Mouse (Mus musculus) olfactory bulb, adult 2 months (tissue): Measurements from ENCODE around the gene Med10. TPM values are rescaled to one million over a fixed set of nuclear protein-coding genes. Genes with fewer than 3 reads are reported as not detected.

ENCODE experiments used
- H3K27ac ChIP-seq: fragments of 200-500 bp; 2 replicates; pipeline ENCODE4 v1.5.1; 2012; ENCODE audit warnings: low read depth, low read length; ENCODE audit not compliant: insufficient read depth
- H3K4me1 ChIP-seq: fragments of 200-500 bp; 2 replicates; pipeline ENCODE4 v1.6.1; 2012; ENCODE audit warnings: low read length; ENCODE audit not compliant: control insufficient read depth, insufficient read depth
- H3K4me3 ChIP-seq: fragments of 200-500 bp; 2 replicates; pipeline ENCODE4 v1.5.1; 2012; ENCODE audit warnings: mild to moderate bottlenecking, low read depth, low read length, moderate library complexity; ENCODE audit not compliant: insufficient read depth
- CTCF ChIP-seq: fragments of 200-500 bp; IDR thresholded peaks from 2 replicates; pipeline ENCODE4 v1.5.1; 2012; ENCODE audit warnings: low read depth, mild to moderate bottlenecking, low read length, moderate library complexity; ENCODE audit not compliant: insufficient read depth
- POLR2A ChIP-seq: fragments of 200-500 bp; IDR thresholded peaks from 2 replicates; pipeline ENCODE4 v1.6.1; 2012; ENCODE audit warnings: mild to moderate bottlenecking, low read depth, low read length, moderate library complexity; ENCODE audit not compliant: insufficient read depth
- WGBS: fragments of 180-500 bp; shearing (Covaris S2); methylation state at CpG from one replicate; pipeline ENCODE4 v1.1.7; 2018; 5-methylcytosine and 5-hydroxymethylcytosine counted together
- polyA plus RNA-seq: library from polyadenylated mRNA; stranded (reverse); fragments of >200 nt; gene quantifications from 2 replicates; pipeline ENCODE4 v1.2.4, GENCODE M21; 2012; ENCODE audit warnings: low replicate concordance; ENCODE audit not compliant: missing spikeins, insufficient read depth, insufficient read length

Med10 gene
- polyA plus RNA-seq, 1 experiment = not detected

DNA sequence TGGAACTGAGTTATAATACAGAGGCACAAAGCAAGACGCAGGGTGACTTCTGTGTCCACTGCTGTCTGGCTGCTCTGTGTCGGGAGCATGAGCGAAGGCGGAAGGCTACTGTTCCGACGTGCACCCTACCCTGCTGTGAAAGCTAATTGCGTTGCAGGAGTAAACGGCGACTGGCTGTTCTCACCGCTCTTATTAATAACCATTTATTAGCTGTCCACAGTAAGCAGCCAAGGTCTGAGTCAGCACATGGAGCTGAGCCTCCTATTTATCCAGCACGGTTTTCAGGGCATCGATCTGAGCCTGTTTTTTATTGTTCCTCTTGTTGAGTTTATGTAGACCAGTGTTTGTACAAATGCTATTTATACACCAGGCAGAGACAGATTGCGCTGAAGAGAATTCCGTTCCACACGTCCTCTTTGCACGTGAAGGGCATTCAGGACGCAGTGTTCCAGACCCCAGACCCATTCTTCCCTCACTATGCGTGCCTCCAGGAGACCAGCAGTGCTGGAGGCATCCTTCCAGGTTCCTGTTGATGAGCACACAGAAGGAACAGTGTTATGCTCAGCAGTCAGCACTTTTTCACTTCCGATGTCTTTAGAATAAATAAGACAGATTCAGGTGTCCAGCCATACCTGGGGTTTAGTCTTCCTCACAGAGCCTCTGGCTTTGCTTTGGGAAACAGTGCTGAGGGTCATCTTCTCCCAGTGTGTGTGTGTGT, 21.9 kb downstream of the Med10 start:
- Histone ChIP-seq H3K4me1 (peaks cover 14% of the 10 kb centered on the region), H3K4me3 (peak overlapping the region; percentile 20; the same call in 1 of the 2 replicates), H3K27ac (peak overlapping the region; percentile 50)
- no peak for TF ChIP-seq CTCF
- no peak for TF ChIP-seq POLR2A
- WGBS = 20% methylated on average over 19 of the region's 19 CpGs

DNA sequence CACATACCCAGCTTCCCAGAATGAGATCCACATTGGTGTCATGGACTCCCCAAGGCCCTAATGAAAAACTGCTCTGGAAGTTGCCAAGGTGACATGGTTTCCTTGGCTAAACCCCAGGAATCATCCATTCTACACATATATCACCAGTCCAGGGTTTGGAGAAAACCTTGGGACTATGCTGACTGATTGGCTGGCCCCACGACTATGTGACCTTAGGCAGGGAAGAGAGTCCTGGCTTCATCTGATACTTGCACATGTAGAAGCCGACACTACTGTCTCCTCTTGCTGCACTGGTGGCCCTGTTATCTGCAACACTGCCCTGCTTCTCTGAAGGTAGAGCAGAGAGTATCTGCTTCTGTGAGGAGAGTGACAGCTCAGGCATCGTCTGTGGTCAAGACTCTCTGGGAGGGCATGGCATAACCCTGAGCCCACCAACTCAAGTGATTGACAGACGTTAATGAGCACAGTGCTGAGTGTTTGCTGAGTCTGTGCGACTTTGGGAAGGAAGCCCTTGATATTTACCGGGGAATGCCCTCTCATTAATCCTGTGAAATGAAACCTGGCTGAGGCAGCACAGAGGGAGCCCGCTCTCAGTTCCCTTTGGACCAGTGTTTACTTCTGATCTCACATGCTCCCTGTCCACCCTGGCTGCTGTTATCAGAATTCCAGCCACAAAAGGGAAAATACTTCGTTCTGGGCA, 23.4 kb downstream of the Med10 start:
- WGBS = 64% methylated on average over 8 of the region's 8 CpGs
- peaks cover 14% of the 10 kb centered on the region for H3K4me1 ChIP-seq
- H3K27ac ChIP-seq = no peak overlapping the region
- TF ChIP-seq POLR2A = no peak
- TF ChIP-seq CTCF = no peak
- no peak overlapping the region for H3K4me3 ChIP-seq

- Histone ChIP-seq H3K27ac (no peak overlapping the region), H3K4me3 (no peak overlapping the region), H3K4me1 (no peaks in the 10 kb centered on the region)
- TF ChIP-seq POLR2A (no peak), CTCF (no peak)
- 81% methylated on average over 8 of the region's 8 CpGs for WGBS
These were observed 28.4 kb downstream of the Med10 start for GRCm38 (mm10) chr13:69830606-69831005.

- no peak overlapping the region for H3K27ac ChIP-seq
- WGBS = 67% methylated on average over 9 of the region's 9 CpGs
- H3K4me1 ChIP-seq = no peaks in the 10 kb centered on the region
- no peak overlapping the region for H3K4me3 ChIP-seq
- TF ChIP-seq POLR2A (no peak), CTCF (no peak)
These were observed 30.4 kb downstream of the Med10 start for GRCm38 (mm10) chr13:69832578-69832977.

GRCm38 (mm10) chr13:69833416-69833815, 31.2 kb downstream of the Med10 start:
- H3K4me3 ChIP-seq = no peak overlapping the region
- no peak for TF ChIP-seq POLR2A
- TF ChIP-seq CTCF = no peak
- H3K27ac ChIP-seq = no peak overlapping the region
- WGBS = 88% methylated on average over 11 of the region's 11 CpGs
- no peaks in the 10 kb centered on the region for H3K4me1 ChIP-seq

DNA sequence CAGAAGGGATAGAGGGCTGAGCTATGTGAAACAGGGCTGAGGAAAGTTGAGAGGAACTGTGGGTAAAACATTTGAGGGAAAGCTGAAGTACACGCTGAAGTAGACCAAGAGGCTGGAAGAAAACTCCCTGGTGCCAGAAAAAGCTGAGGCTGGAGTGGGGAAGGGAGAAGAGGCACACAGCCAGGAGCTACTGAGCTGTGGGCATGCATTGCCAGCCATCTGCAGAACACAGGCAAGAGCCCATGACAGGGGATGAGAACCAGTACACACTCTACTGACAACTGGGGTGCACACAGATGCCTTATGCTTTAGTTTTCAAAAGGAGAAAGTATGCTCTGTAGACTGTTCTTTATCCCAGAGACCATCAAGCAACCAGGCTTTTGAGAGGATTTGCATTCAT, 43.4 kb downstream of the Med10 start:
- WGBS = 39% methylated on average over 1 of the region's 1 CpGs
- Histone ChIP-seq H3K4me1 (no peaks in the 10 kb centered on the region), H3K4me3 (no peak overlapping the region), H3K27ac (no peak overlapping the region)
- TF ChIP-seq CTCF = no peak
- TF ChIP-seq POLR2A = no peak

DNA sequence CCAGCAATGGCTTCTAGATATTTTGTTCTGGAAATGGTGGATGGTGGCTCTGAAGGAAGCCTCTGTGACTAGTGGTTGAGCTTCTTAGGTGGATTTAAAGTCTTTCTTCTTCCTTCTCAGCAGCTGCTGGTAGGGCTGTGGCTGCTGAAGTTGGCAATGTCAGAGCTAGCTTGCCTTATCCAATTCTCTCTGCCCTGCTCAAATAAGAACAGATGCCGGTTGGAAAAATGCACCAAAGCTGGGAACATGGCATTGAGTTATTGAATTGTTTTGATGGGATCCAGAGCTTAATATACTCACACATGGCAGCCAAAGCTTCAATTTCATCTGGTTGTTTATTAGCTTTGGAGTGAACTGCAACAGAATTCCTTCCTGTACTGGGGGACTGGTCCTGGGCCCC, 47.4 kb downstream of the Med10 start:
- Histone ChIP-seq H3K27ac (no peak overlapping the region), H3K4me3 (no peak overlapping the region), H3K4me1 (no peaks in the 10 kb centered on the region)
- WGBS = 85% methylated on average over 1 of the region's 1 CpGs
- TF ChIP-seq CTCF (no peak), POLR2A (no peak)

DNA sequence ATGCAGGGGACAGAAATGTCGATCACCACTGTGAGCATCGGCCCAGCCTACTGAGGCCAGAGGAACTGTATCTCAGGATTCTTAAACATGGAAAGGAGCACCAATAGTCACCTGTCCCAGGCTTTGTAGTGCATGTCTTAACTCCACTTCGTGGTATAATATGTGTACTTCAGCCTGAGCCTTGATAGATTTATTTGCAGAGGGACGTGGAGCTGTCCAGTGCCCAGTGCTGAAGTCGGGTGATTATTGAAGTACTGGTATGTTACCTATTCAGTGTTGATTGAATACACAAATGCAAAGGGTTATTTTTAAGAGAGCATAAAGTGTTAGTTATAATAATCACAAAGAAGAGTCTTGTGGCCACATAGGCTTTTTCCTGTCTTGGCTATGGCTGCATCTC, 50.1 kb downstream of the Med10 start:
- 77% methylated on average over 5 of the region's 5 CpGs for WGBS
- H3K27ac ChIP-seq = no peak overlapping the region
- no peak overlapping the region for H3K4me3 ChIP-seq
- TF ChIP-seq POLR2A (no peak), CTCF (no peak)
- no peaks in the 10 kb centered on the region for H3K4me1 ChIP-seq

DNA sequence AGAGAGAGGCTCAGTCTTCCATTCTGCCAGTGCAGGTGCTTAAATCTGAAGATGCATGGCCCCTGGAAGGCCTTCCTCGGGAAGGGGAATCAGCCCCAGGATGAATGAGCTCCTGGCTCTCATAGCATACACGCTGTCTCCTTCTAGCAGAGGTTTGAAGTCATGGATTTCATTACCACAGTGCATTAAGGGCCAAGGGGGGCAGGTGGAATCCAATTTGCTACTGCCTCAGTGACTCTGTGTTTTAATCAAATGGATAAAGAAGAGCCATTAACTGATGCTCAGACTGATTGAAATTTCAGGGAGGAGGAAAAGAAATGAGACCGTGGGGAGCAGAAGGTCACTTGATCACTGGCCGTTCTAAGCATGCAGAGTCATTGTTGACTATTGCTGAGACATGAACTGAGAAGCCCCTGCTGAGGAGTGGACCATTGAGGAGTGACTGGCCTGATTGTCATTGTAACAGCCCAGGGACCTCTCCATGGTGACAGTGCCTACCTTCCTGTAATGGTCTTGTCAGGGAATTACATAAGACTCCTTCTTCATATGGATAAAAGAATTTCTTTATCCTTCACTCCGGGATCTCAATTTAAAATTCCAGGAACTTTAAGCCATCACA, 51.3 kb downstream of the Med10 start:
- H3K4me3 ChIP-seq = no peak overlapping the region
- 67% methylated on average over 5 of the region's 5 CpGs for WGBS
- no peaks in the 10 kb centered on the region for H3K4me1 ChIP-seq
- TF ChIP-seq POLR2A = no peak
- TF ChIP-seq CTCF = no peak
- H3K27ac ChIP-seq = no peak overlapping the region
